Mouse (Mus musculus): ENCODE results near the gene Phactr1.

Gene Phactr1

GRCm38 (mm10) chr13:43053201-43053600, 372.8 kb downstream of the Phactr1 start:
- DNase-seq = peak; percentile 3 to 6

GRCm38 (mm10) chr13:43055136-43055535, 374.7 kb downstream of the Phactr1 start:
- no peak for DNase-seq

- DNase-seq = no peak
These were observed 376.7 kb downstream of the Phactr1 start for GRCm38 (mm10) chr13:43057104-43057503.

GRCm38 (mm10) chr13:43063355-43063754, 382.9 kb downstream of the Phactr1 start:
- DNase-seq = no peak

- no peak for DNase-seq
These were observed 388.4 kb downstream of the Phactr1 start for GRCm38 (mm10) chr13:43068716-43069265.

- DNase-seq = no peak
These were observed 390.1 kb downstream of the Phactr1 start for GRCm38 (mm10) chr13:43070496-43070895.

DNA sequence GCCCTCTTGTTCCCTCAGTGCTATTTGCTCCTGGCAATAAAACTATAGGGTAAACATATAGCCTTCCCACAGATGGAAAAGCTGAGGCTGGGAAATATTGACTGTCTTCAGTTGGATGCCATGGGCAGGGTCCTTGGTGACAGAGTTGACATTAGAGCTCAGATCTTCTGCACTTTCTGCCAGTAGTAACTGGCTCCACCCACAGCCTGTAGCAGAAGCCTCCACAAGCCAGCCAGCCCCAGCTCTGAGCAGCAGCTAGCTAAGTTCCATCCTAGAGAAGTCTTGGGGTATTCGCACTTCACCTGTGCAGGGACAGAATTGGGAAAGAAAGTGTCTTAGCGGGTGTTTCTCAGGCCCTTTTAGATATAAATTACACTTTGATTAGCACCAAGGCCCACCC, 390.5 kb downstream of the Phactr1 start:
- no peak for DNase-seq

DNA sequence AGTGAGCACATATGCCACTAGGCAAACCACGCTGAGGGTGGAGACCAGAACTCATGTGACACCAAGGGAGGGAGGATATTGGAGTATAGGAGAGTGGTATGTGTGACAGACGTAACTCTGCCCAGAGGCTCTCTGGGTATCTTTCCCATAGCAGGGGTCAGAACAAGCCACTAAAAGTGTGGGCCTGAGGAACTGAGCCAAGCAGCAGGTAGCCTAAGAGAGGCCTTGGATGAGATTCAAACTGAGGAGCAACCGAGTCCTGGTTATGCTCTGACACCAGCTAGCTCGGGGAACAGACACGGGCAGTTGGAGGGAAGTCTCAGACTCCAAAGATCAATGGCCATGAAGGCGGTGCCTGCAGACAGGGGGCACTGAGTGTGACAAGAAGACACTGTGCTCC, 395.0 kb downstream of the Phactr1 start:
- no peak for DNase-seq

DNA sequence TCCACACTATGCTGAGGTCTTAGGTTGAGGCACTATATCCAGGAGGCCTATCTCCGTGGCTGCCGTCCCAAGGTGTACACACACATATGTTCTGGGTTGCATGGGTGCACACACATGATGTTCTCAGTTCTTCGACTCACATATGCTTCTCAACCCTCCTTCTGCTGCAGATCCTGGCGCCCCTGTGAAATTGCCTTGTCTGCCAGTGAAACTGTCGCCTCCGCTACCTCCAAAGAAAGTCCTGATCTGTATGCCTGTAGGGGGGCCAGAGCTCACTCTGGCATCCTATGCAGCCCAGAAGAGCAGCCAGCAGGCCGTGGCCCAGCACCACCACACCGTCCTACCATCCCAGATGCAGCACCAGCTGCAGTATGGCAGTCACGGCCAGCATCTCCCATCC, 397.1 kb downstream of the Phactr1 start:
- DNase-seq = no peak

GRCm38 (mm10) chr13:43085226-43085625, 404.8 kb downstream of the Phactr1 start:
- DNase-seq = no peak

- DNase-seq = peak; percentile 25 to 27
These were observed 413.9 kb downstream of the Phactr1 start for GRCm38 (mm10) chr13:43094365-43094764.

DNA sequence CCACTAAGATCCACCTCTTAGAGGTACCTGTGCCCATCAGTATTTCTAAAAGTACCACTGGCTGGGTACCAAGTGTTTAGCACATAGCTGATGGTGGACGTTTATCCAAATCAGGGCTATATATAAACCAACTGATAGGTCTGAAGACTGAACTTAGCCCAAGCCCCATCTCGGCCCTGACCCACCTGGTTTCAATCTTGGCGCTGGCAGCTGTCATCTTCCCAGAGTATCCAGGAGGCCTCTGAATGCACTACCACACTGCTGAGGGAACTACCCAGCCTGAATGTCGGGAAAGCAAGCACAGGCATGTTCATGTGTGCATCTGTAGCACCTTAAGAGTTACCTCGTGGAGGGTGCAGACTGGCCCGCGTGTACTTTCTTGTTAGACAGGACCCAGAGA, 422.5 kb downstream of the Phactr1 start:
- no peak for DNase-seq

DNA sequence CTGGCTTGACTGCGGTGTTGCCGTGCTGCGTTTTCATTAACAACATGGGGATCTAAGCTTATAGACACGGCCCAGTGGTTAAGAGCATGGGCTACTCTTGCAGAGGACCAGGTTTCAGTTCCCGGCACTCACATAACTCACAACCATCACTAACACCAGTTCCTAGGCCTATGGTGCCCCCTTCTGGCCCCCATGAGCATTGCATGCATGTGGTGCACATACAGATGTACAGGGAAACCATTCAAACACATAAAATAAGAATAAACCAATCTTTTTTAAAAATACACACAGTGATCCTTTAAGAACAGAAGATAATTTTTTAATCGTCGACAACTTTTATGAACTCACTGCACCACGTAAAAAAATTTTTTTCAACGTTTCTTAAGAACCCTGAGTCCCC, 424.1 kb downstream of the Phactr1 start:
- no peak for DNase-seq

GRCm38 (mm10) chr13:43112280-43112679, 431.9 kb downstream of the Phactr1 start:
- peak in 1 of 2 experiments; percentile 2 for DNase-seq

DNA sequence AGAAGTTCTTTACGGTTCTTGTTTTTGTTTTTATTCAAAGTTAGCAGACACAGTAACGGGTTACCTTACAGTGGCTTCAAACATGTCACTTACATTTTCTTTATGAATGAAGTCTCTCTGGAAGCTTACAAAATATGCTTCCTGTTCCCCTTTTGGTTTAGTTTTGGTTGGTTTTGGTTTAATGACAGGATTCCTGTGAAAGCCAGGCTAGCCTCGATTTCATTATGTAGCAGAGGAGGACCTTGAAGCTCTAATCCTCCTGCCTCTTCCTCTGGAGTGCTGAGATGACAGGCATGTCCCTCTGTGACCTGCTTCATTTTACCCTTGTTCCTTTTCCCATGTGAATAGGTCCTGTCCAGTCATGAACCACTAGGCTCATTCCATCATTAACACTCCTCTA, 432.3 kb downstream of the Phactr1 start:
- no peak for DNase-seq

GRCm38 (mm10) chr13:43113141-43113540, 432.7 kb downstream of the Phactr1 start:
- no peak for DNase-seq

DNA sequence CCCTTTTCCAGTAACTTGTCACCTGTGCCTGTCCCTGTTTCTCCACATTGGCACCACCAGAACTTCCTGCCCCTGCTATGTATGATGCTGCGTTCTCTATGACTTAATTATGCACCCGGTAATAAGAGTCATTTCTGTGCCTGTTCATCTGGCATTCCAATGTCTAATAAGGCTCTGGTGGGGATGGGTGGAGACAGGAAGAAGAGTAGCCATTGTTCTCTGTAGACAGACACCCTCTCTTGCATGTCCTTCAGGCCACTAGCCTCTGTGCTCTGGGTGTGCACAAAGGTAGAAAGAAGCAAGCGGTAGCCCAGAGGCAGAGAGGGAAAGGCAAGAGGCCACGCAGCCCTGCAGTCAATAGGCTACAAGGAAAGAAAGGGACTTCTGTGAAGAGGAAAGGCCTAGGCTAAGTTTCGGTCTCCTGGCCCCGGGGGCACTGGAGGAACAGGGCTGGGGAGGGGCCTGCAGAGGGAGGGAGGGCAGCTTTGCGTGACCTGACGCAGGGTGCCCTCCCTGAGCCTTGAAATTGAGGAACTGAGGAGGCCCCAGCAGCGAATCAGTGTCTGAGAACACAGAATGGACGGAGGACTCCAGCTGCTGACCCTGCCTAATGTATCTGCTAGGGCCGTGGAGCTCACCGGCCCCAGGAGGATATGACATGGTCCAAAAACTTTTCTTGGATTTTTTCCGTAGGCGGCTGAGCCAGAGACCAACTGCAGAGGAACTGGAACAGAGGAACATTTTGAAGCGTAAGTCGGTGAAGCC, 442.1 kb downstream of the Phactr1 start:
- DNase-seq = peak; percentile 50 to 60

- no peak for DNase-seq
These were observed 443.7 kb downstream of the Phactr1 start for GRCm38 (mm10) chr13:43123895-43124682.

GRCm38 (mm10) chr13:43124683-43125074, 444.3 kb downstream of the Phactr1 start:
- DNase-seq = no peak

- no peak for DNase-seq
These were observed 449.7 kb downstream of the Phactr1 start for GRCm38 (mm10) chr13:43130161-43130560.

GRCm38 (mm10) chr13:43131741-43132191, 451.3 kb downstream of the Phactr1 start:
- no peak for DNase-seq

DNA sequence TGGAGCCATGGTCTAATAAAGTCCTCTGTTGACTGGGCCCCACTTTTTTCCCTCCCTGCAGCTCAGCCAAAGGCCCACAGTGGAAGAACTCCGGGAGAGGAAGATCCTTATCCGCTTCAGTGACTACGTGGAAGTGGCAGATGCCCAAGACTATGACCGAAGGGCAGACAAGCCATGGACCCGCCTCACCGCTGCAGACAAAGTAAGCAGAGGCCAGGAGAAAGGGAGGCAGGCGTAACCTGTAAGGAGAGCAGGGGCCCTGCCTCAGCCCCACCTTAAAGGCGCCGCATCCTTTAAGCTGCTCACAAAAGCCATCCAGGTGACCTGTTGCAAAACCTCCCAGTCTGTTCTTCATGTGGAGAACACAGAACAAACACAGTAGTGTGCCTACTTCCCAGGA, 452.4 kb downstream of the Phactr1 start:
- DNase-seq = no peak

- no peak for DNase-seq
These were observed 453.0 kb downstream of the Phactr1 start for GRCm38 (mm10) chr13:43133400-43133799.

- no peak for DNase-seq
These were observed 454.0 kb downstream of the Phactr1 start for GRCm38 (mm10) chr13:43134468-43134867.

Data from B cell, adult 2 months (primary cell).